Mouse (Mus musculus): ENCODE results near the gene Eif2ak2.

DNA sequence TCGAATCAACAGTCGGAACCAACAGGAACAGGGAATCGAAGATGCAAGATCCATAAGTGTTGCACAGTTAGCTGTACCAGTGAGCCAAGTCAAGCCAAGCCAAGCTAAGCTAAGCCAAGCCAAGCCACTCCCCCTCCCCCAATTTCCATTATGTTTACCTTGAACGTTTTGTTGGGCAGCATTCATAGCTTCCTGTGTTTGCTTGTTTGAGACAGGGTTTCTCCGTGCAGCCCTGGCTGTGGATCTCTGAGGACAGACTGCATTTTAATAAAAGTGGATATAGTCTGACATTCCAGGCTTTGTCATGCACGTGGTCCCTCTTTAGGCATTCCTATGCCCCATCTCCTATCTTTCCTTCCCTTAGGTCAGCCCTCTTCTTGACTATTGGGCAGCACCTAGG is 33.4 kb upstream of the Eif2ak2 start:
- TF ChIP-seq EP300 (IDR thresholded peaks at IDR 0.05) = no peak
- TF ChIP-seq CTCF (IDR thresholded peaks at IDR 0.05) = no peak
